Mouse (Mus musculus): ENCODE results near the gene Adra1b. TPM values are rescaled to one million over a fixed set of nuclear protein-coding genes. Genes with fewer than 3 reads are reported as not detected.

The Adra1b gene
- polyA plus RNA-seq, 1 experiment from 2014 or later = 2.8 TPM

DNA sequence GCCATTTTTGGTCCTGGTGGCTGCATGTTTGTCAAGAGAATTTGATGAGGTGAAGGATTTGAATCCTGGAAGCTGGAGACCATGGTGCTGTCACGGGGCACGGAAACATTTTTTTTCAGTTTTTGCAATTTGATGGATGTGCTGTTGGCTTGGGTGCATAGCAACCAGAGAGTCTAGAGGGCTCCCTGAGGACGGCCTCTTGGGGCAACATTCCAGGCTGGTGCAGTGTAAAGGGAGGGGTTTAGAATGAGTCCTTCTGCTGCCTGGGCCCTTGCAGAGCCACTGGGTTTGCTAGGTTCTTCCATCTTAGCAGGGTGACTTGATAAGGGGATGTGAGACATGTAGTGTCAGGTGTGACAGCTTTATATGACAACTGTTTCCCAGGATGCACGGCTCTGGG is 8.5 kb downstream of the Adra1b start:
- H3K9me3 ChIP-seq (replicated peaks) = no peaks in the 10 kb centered on the region
- no peak overlapping the region for H3K4me2 ChIP-seq
- H3K9ac ChIP-seq = no peak overlapping the region
- WGBS (ENCODE audit: insufficient replicate concordance) = 60% methylated on average over 4 of the region's 4 CpGs
- no peak overlapping the region for H3K27ac ChIP-seq
- H3K36me3 ChIP-seq = no peaks in the 10 kb centered on the region
- no peak for DNase-seq
- no peaks in the 10 kb centered on the region for H3K27me3 ChIP-seq
- ATAC-seq (ENCODE audit: low read depth) = no peak
- no peak overlapping the region for H3K4me3 ChIP-seq (replicated peaks)
- H3K4me1 ChIP-seq (replicated peaks) = peaks cover 7% of the 10 kb centered on the region; the same call in 1 of the 2 replicates

DNA sequence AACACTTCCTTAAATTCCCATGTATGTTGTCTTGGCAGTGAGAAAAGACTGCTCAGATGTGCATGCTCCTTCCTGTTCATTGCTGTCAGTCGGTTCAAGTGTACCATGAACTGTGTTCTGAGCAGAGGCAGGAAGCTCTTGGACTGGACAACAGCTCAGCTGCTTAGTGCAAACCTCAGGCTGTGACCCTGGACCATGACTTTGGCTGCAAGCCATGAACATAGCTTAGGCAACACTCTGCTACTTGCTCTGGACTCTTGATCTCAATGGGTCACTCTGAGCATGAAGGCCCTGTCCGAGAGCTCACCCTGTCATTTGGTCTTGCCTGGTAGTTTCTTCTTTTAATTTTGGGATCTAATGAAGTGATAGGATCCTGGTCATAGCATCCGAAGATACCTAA is 9.6 kb downstream of the Adra1b start:
- Histone ChIP-seq H3K9ac (no peak overlapping the region), H3K27ac (peak overlapping the region; percentile 61; the same call in 1 of the 2 replicates), H3K36me3 (no peaks in the 10 kb centered on the region), H3K9me3 (replicated peaks) (no peaks in the 10 kb centered on the region), H3K4me3 (replicated peaks) (no peak overlapping the region), H3K4me1 (replicated peaks) (peaks cover 7% of the 10 kb centered on the region; the same call in 1 of the 2 replicates), H3K4me2 (no peak overlapping the region), H3K27me3 (no peaks in the 10 kb centered on the region)
- ATAC-seq (ENCODE audit: low read depth) (peak; percentile 84), DNase-seq (no peak)
- WGBS (ENCODE audit: insufficient replicate concordance) = 56% methylated on average over 3 of the region's 3 CpGs

DNA sequence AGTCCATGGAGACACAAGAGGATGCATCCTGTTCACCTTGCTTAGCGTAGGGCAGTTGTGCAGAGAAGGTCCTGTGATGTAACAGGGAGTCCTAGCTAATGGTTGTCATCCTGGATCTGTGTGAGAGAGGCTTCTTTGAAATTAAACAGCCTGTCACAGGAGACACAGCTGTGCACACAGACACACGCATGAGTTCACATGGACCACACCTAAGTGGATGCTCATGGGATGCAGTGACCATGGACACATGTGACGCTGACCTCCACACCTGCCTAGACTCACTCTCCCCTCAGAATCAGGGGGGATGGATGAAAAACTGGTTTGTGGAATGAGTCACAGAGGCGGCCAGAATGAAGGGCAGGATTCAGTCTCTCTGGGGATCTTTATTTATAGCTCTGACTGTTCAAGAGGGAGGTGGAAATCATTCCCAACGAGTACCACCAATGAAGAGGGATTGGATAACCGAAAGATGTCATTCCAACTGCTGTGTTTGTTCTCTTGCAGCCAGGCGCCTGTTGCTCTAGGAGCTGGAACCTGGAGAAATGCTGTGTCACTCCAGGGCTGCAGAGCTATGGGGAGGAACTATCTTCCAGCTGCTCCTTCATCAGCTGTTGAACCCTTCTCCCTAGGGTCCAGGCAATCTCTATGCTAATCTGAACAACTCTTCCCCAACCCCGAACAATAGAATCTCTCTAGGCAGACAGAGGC is 11.6 kb downstream of the Adra1b start:
- no peak for ATAC-seq (ENCODE audit: low read depth)
- 53% methylated on average over 8 of the region's 8 CpGs for WGBS (ENCODE audit: insufficient replicate concordance)
- no peak for DNase-seq
- no peak overlapping the region for H3K4me3 ChIP-seq (replicated peaks)
- no peak overlapping the region for H3K27ac ChIP-seq
- H3K4me1 ChIP-seq (replicated peaks) = peaks cover 7% of the 10 kb centered on the region; the same call in 1 of the 2 replicates
- H3K27me3 ChIP-seq = no peaks in the 10 kb centered on the region
- no peak overlapping the region for H3K4me2 ChIP-seq
- H3K9ac ChIP-seq = no peak overlapping the region
- no peaks in the 10 kb centered on the region for H3K9me3 ChIP-seq (replicated peaks)
- no peaks in the 10 kb centered on the region for H3K36me3 ChIP-seq

DNA sequence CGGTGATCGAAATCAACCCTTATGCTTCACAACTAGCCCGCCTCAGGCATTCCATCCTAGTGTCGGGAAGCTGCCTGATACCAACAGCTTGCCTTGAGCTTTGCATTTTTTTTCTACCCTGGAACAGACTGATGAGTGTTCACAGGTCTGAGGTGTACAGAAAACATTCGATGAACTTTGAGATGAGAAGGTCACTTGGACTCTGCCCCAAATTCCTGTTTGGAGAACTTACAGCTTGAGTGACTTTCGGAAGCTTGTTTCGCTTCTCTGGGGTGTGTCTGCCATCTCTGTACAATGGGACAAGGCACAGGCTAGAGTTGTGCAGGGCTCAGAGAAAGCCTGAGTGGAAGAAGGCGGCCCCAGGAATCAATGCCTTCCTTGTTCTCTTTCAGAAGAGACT is 12.3 kb downstream of the Adra1b start:
- no peak overlapping the region for H3K4me3 ChIP-seq (replicated peaks)
- peaks cover 7% of the 10 kb centered on the region; the same call in 1 of the 2 replicates for H3K4me1 ChIP-seq (replicated peaks)
- no peak for ATAC-seq (ENCODE audit: low read depth)
- no peak for DNase-seq
- no peak overlapping the region for H3K9ac ChIP-seq
- no peaks in the 10 kb centered on the region for H3K36me3 ChIP-seq
- no peak overlapping the region for H3K27ac ChIP-seq
- H3K27me3 ChIP-seq = no peaks in the 10 kb centered on the region
- H3K4me2 ChIP-seq = no peak overlapping the region
- H3K9me3 ChIP-seq (replicated peaks) = no peaks in the 10 kb centered on the region
- WGBS (ENCODE audit: insufficient replicate concordance) = 67% methylated on average over 8 of the region's 8 CpGs

- Histone ChIP-seq H3K4me1 (replicated peaks) (peaks cover 7% of the 10 kb centered on the region; the same call in 1 of the 2 replicates), H3K9me3 (replicated peaks) (no peaks in the 10 kb centered on the region), H3K36me3 (no peaks in the 10 kb centered on the region), H3K4me3 (replicated peaks) (no peak overlapping the region), H3K4me2 (no peak overlapping the region), H3K27me3 (no peaks in the 10 kb centered on the region), H3K9ac (no peak overlapping the region), H3K27ac (no peak overlapping the region)
- DNase-seq (no peak), ATAC-seq (ENCODE audit: low read depth) (no peak)
Observed at GRCm38 (mm10) chr11:43887597-43887996, 13.4 kb downstream of the Adra1b start.

DNA sequence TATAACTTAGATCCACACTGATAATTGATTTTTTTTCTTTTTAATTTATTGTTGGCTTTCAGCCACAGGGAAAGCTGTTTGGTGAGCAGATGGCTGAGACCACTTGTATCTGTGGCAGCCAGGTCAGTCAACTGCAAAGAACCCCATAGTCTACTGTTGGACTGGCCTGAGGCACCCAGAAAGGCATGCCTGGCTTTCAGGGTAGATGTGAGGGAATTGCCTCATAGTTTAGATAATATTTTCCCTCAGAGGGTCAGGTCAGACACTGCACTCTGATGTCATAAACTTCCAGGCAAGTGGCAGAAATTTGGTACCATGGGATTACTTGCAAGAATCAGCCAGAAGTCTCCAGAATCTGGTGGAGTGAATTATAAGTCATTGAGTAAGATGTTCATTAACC is 16.5 kb downstream of the Adra1b start:
- no peak for ATAC-seq (ENCODE audit: low read depth)
- Histone ChIP-seq H3K9me3 (replicated peaks) (no peaks in the 10 kb centered on the region), H3K9ac (no peak overlapping the region), H3K4me3 (replicated peaks) (no peak overlapping the region), H3K4me1 (replicated peaks) (peaks cover 7% of the 10 kb centered on the region; the same call in 1 of the 2 replicates), H3K27ac (no peak overlapping the region), H3K36me3 (no peaks in the 10 kb centered on the region), H3K27me3 (no peaks in the 10 kb centered on the region), H3K4me2 (no peak overlapping the region)
- no peak for DNase-seq

DNA sequence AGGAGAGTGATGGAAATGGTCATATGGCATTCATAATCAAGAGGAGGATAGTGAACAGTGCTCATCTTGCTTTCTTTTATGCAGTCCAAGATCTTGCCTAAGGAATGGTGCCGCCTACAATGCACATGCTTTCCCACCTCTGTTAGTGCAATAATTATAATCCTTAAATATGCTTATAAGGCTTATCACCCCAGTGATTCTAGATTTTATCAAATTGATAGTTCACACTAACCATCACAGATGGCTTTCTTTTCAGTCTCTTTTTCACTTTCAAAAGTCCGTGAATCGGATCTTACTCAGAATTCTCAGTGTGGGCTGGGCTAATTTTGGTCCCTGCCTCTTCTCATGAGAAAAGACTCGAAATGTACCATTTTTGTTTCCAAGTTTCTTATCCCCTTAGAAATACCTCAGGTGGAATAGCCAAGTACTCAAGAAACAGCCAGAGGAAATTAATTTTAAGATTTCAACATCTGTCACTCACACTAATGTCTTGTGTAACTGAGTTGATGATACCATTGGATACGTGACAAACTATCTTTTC is 17.3 kb downstream of the Adra1b start:
- DNase-seq = no peak
- WGBS (ENCODE audit: insufficient replicate concordance) = 65% methylated on average over 5 of the region's 5 CpGs
- Histone ChIP-seq H3K4me1 (replicated peaks) (no peaks in the 10 kb centered on the region), H3K4me3 (replicated peaks) (no peak overlapping the region), H3K9me3 (replicated peaks) (no peaks in the 10 kb centered on the region), H3K9ac (no peak overlapping the region), H3K4me2 (no peak overlapping the region), H3K27ac (no peak overlapping the region), H3K36me3 (no peaks in the 10 kb centered on the region), H3K27me3 (no peaks in the 10 kb centered on the region)
- ATAC-seq (ENCODE audit: low read depth) = no peak

DNA sequence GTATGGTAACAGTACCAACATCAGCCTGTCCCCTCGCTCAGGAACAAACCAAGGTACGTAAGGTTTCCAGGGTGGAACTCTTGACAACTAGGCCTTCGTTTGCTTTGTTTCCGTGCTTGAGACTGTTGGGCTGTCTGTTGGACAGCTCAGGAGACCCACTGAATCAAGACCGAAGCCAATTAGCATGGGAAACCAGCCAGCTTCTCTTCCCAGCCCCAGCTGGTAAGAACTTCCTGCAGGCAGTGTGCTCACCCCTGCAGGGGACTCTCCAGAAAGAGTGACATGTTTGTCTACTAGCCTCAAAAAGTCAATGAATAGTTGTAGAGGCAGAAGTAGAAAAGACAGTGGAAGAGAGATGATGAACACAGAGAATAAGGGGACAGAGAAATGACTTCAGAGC is 23.8 kb downstream of the Adra1b start:
- WGBS (ENCODE audit: insufficient replicate concordance) = 60% methylated on average over 5 of the region's 5 CpGs
- ATAC-seq (ENCODE audit: low read depth) = no peak
- no peaks in the 10 kb centered on the region for H3K36me3 ChIP-seq
- no peak overlapping the region for H3K4me2 ChIP-seq
- H3K9ac ChIP-seq = no peak overlapping the region
- H3K4me3 ChIP-seq (replicated peaks) = no peak overlapping the region
- no peak for DNase-seq
- H3K27ac ChIP-seq = no peak overlapping the region
- no peaks in the 10 kb centered on the region for H3K4me1 ChIP-seq (replicated peaks)
- no peaks in the 10 kb centered on the region for H3K27me3 ChIP-seq
- no peaks in the 10 kb centered on the region for H3K9me3 ChIP-seq (replicated peaks)

GRCm38 (mm10) chr11:43867721-43868281 is 33.2 kb downstream of the Adra1b start:
- no peaks in the 10 kb centered on the region for H3K4me1 ChIP-seq (replicated peaks)
- H3K27me3 ChIP-seq = no peaks in the 10 kb centered on the region
- H3K4me2 ChIP-seq = no peak overlapping the region
- DNase-seq (no peak), ATAC-seq (ENCODE audit: low read depth) (no peak)
- WGBS (ENCODE audit: insufficient replicate concordance) = 45% methylated on average over 4 of the region's 4 CpGs
- H3K9ac ChIP-seq = no peak overlapping the region
- no peaks in the 10 kb centered on the region for H3K36me3 ChIP-seq
- no peak overlapping the region for H3K4me3 ChIP-seq (replicated peaks)
- H3K9me3 ChIP-seq (replicated peaks) = no peaks in the 10 kb centered on the region
- no peak overlapping the region for H3K27ac ChIP-seq

DNA sequence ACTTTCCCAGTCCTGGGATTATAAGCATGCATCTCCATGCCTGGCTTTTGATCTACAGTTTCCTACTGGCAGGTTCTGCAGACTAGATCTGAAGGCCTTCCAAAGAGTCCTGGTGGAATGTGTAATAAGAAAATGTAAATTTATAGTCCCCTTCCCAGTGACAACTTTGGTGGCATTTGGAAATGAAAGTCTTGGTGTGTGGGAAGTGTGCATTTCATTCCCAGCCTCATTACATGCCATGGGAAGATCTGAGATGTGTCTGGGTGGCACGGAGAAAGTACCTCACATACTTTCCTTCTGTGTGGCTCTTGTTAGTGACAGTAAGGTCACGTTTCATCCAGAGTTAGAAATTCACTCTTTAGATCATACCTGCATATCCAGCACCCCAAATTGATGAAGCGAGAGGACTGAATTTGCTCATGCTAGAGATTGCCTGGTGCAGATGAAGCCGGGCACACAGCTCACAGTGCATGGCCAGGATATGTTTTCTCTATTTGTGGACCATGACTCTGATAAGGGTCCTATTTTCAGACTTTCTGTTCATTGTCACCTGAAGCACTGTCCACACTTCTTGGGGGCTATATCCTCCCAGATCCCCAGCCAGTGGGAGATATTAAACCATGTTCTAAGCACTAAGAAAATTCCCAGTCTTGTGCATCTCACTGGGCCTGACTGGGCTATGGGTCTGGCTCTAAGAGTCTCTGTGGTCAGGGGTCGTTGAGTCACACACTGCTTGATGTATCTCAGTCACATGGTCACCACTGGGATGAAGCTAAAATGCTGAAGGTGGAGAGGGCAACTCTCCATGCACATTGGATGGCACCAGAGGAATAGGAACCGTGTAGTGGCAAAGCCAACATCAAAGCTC is 35.5 kb downstream of the Adra1b start:
- Histone ChIP-seq H3K4me2 (no peak overlapping the region), H3K27me3 (no peaks in the 10 kb centered on the region), H3K4me1 (replicated peaks) (no peaks in the 10 kb centered on the region), H3K36me3 (no peaks in the 10 kb centered on the region), H3K9me3 (replicated peaks) (no peaks in the 10 kb centered on the region), H3K27ac (no peak overlapping the region), H3K9ac (no peak overlapping the region), H3K4me3 (replicated peaks) (no peak overlapping the region)
- 56% methylated on average over 6 of the region's 6 CpGs for WGBS (ENCODE audit: insufficient replicate concordance)
- ATAC-seq (ENCODE audit: low read depth) (no peak), DNase-seq (no peak)

DNA sequence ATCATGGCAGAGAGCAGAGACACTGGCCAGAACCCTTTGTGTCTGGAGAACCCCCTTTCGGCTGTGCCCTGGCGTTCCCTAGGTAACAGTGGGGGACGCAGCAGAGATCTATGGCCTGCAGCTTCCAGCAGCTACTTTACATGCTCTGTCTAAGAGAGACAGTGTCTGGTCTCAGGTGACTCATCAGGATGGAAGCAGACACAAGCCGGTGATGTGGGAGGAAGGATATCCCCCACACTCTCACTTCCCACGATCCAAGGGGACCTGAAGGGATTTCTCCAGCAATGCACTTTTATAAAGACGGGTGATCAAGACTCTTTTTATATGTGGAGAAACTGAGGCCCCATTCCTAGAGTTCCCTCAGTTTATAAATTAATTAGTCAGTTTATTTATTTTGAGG is 48.0 kb downstream of the Adra1b start:
- Histone ChIP-seq H3K36me3 (no peaks in the 10 kb centered on the region), H3K9me3 (replicated peaks) (no peaks in the 10 kb centered on the region), H3K27ac (no peak overlapping the region), H3K27me3 (no peaks in the 10 kb centered on the region), H3K4me3 (replicated peaks) (no peak overlapping the region), H3K4me2 (no peak overlapping the region), H3K4me1 (replicated peaks) (no peaks in the 10 kb centered on the region), H3K9ac (no peak overlapping the region)
- ATAC-seq (ENCODE audit: low read depth) = no peak
- no peak for DNase-seq
- WGBS (ENCODE audit: insufficient replicate concordance) = 64% methylated on average over 6 of the region's 6 CpGs

All from liver, embryonic 13.5 days (tissue).